Mouse (Mus musculus): Measurements from ENCODE around the gene Lamtor2. TPM values are rescaled to one million over a fixed set of nuclear protein-coding genes. Genes with fewer than 3 reads are reported as not detected.

Lamtor2 gene
- polyA plus RNA-seq, 1 experiment: 46.9 TPM

DNA sequence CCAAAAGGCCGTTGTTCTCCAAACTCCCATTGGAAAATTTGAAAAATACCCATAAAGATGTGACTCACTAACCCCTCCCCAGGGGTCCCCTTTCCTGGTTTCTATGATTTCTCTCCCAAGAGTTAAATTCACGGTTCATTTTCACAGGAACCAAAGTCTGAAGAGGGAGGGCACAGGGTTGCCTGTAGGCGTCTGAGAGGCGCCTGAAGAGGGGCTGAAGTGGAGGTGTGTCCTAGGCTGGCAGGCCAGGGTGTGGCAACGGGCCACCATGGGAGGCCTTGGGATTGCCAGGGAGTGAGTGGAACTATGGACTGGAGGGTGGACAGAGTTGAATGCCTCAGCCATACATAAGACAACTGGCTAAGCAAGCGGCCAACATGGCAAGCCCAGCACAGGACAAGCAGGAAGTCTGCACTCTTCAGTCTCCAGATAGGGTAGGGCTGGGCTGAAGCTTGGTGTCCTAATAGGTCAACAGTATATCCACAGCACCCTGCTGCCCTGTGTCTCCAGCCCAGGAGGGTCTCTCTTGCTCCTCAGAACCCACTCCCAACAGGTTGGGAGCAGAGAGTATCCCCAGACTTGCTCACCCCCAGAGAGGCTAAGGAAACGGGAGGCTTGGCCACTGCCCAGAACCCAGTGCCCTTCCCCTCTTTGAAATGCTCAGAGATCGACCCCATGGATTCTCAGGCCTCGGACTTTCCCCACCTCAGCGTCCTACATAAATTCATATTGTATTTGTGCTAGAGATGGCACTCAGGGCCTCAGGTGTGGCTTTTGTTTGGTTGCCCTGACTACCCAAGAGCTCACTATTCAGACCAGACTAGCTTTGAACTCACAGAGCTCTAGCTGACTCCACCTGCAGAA, 38.4 kb downstream of the Lamtor2 start:
- Histone ChIP-seq H3K27me3 (ENCODE audit: control insufficient read depth, insufficient read depth, low read length) (no peaks in the 10 kb centered on the region), H3K36me3 (ENCODE audit: control insufficient read depth, insufficient read depth, low read length) (no peaks in the 10 kb centered on the region), H3K4me1 (ENCODE audit: control insufficient read depth, insufficient read depth, low read length) (peaks cover 17% of the 10 kb centered on the region), H3K4me3 (ENCODE audit: control insufficient read depth, low read depth, low read length) (no peak overlapping the region), H3K27ac (ENCODE audit: control insufficient read depth, insufficient read depth, low read depth, low read length) (no peak overlapping the region)
- no peak for TF ChIP-seq CTCF (IDR thresholded peaks at IDR 0.05; ENCODE audit: control insufficient read depth, insufficient read depth, insufficient replicate concordance, low read depth, low read length)
- no peak for TF ChIP-seq POLR2A (IDR thresholded peaks at IDR 0.05; ENCODE audit: control insufficient read depth, low read depth, low read length)

DNA sequence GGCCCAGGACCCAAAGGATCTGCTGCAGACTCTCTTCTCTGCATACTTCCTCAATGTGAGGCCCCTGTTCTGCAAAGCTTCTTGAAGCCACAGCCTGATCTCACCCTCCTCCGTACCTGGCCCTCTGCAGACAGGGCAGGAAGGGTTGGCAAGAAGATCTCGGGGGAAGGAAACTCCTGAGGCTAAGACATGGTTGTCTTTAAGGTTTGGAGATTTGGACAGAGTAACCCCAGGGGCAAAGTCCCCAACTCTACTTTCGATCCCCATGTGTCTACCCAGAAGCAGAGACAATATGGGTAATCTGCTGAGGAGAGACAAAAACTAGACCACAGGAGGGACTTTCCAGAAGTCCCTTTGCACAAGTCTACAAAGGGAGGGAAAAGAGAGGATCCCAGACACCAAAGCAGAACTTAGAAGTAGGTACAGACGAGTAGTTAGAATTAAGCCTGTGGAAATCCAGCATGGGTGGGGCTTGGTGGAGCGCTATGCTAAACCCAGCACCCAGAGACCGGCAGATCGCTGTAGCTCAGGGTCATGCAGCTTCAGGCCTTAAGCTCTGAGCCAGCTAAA, 39.2 kb downstream of the Lamtor2 start:
- no peak for TF ChIP-seq CTCF (IDR thresholded peaks at IDR 0.05; ENCODE audit: control insufficient read depth, insufficient read depth, insufficient replicate concordance, low read depth, low read length)
- no peak for TF ChIP-seq POLR2A (IDR thresholded peaks at IDR 0.05; ENCODE audit: control insufficient read depth, low read depth, low read length)
- H3K4me3 ChIP-seq (ENCODE audit: control insufficient read depth, low read depth, low read length): no peak overlapping the region
- peaks cover 22% of the 10 kb centered on the region for H3K4me1 ChIP-seq (ENCODE audit: control insufficient read depth, insufficient read depth, low read length)
- no peaks in the 10 kb centered on the region for H3K36me3 ChIP-seq (ENCODE audit: control insufficient read depth, insufficient read depth, low read length)
- no peak overlapping the region for H3K27ac ChIP-seq (ENCODE audit: control insufficient read depth, insufficient read depth, low read depth, low read length)
- no peaks in the 10 kb centered on the region for H3K27me3 ChIP-seq (ENCODE audit: control insufficient read depth, insufficient read depth, low read length)

DNA sequence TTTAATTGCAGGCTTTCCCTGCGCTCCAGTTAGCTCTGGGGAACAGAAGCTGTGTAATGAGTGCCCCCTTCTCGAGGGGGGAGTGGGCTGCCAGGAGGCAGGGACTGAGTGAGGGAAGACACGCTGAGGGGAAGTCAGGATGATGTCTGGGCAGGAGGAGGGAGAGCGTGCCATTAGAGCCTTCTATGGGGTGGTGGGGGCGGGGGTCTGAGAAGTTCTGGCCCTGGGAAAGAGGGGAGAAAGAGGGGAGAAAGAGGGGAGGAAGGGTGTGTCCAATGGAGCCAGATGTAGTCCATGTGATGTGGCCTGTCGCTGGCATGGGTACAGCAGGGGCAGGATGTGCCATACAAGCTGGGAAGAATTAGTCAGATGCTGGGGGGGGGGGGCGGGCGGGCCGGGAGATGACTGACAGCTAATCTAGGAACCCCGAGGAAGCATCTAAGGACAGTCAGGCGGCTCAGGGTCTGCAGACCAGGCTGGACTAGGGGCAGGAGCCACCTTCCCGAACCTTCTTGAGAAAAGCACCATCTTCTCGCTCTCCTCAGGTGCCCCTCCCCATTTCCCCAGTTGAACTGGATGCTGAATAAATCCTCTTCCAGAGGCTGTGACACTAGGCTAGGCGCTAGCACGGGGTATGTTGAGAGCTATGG, 39.9 kb downstream of the Lamtor2 start:
- H3K4me3 ChIP-seq (ENCODE audit: control insufficient read depth, low read depth, low read length): no peak overlapping the region
- H3K36me3 ChIP-seq (ENCODE audit: control insufficient read depth, insufficient read depth, low read length): no peaks in the 10 kb centered on the region
- H3K4me1 ChIP-seq (ENCODE audit: control insufficient read depth, insufficient read depth, low read length): peaks cover 22% of the 10 kb centered on the region
- TF ChIP-seq CTCF (IDR thresholded peaks at IDR 0.05; ENCODE audit: control insufficient read depth, insufficient read depth, insufficient replicate concordance, low read depth, low read length): no peak
- TF ChIP-seq POLR2A (IDR thresholded peaks at IDR 0.05; ENCODE audit: control insufficient read depth, low read depth, low read length): no peak
- H3K27ac ChIP-seq (ENCODE audit: control insufficient read depth, insufficient read depth, low read depth, low read length): no peak overlapping the region
- no peaks in the 10 kb centered on the region for H3K27me3 ChIP-seq (ENCODE audit: control insufficient read depth, insufficient read depth, low read length)

- Histone ChIP-seq H3K4me1 (ENCODE audit: control insufficient read depth, insufficient read depth, low read length) (peaks cover 22% of the 10 kb centered on the region), H3K27me3 (ENCODE audit: control insufficient read depth, insufficient read depth, low read length) (no peaks in the 10 kb centered on the region), H3K36me3 (ENCODE audit: control insufficient read depth, insufficient read depth, low read length) (no peaks in the 10 kb centered on the region), H3K4me3 (ENCODE audit: control insufficient read depth, low read depth, low read length) (no peak overlapping the region), H3K27ac (ENCODE audit: control insufficient read depth, insufficient read depth, low read depth, low read length) (no peak overlapping the region)
- no peak for TF ChIP-seq CTCF (IDR thresholded peaks at IDR 0.05; ENCODE audit: control insufficient read depth, insufficient read depth, insufficient replicate concordance, low read depth, low read length)
- no peak for TF ChIP-seq POLR2A (IDR thresholded peaks at IDR 0.05; ENCODE audit: control insufficient read depth, low read depth, low read length)
Observed at GRCm38 (mm10) chr3:88512141-88512895, 40.6 kb downstream of the Lamtor2 start.

GRCm38 (mm10) chr3:88511559-88511958, 41.3 kb downstream of the Lamtor2 start:
- Histone ChIP-seq H3K4me3 (ENCODE audit: control insufficient read depth, low read depth, low read length) (no peak overlapping the region), H3K27ac (ENCODE audit: control insufficient read depth, insufficient read depth, low read depth, low read length) (no peak overlapping the region), H3K4me1 (ENCODE audit: control insufficient read depth, insufficient read depth, low read length) (peaks cover 22% of the 10 kb centered on the region), H3K27me3 (ENCODE audit: control insufficient read depth, insufficient read depth, low read length) (no peaks in the 10 kb centered on the region), H3K36me3 (ENCODE audit: control insufficient read depth, insufficient read depth, low read length) (no peaks in the 10 kb centered on the region)
- TF ChIP-seq CTCF (IDR thresholded peaks at IDR 0.05; ENCODE audit: control insufficient read depth, insufficient read depth, insufficient replicate concordance, low read depth, low read length) (no peak), POLR2A (IDR thresholded peaks at IDR 0.05; ENCODE audit: control insufficient read depth, low read depth, low read length) (no peak)

GRCm38 (mm10) chr3:88510421-88511289, 42.2 kb downstream of the Lamtor2 start:
- Histone ChIP-seq H3K36me3 (ENCODE audit: control insufficient read depth, insufficient read depth, low read length) (no peaks in the 10 kb centered on the region), H3K4me3 (ENCODE audit: control insufficient read depth, low read depth, low read length) (peak overlapping the region; percentile 68), H3K4me1 (ENCODE audit: control insufficient read depth, insufficient read depth, low read length) (peaks cover 23% of the 10 kb centered on the region), H3K27ac (ENCODE audit: control insufficient read depth, insufficient read depth, low read depth, low read length) (peak overlapping the region; percentile 90), H3K27me3 (ENCODE audit: control insufficient read depth, insufficient read depth, low read length) (no peaks in the 10 kb centered on the region)
- no peak for TF ChIP-seq CTCF (IDR thresholded peaks at IDR 0.05; ENCODE audit: control insufficient read depth, insufficient read depth, insufficient replicate concordance, low read depth, low read length)
- TF ChIP-seq POLR2A (IDR thresholded peaks at IDR 0.05; ENCODE audit: control insufficient read depth, low read depth, low read length): no peak

Data from testis, adult 2 months (tissue).